Mouse (Mus musculus): ENCODE data around the gene Baiap2. TPM values are rescaled to one million over a fixed set of nuclear protein-coding genes. Genes with fewer than 3 reads are reported as not detected.

Gene Baiap2
- total RNA-seq, 2 experiments from 2014 or later = 4.4 to 12.0 TPM

DNA sequence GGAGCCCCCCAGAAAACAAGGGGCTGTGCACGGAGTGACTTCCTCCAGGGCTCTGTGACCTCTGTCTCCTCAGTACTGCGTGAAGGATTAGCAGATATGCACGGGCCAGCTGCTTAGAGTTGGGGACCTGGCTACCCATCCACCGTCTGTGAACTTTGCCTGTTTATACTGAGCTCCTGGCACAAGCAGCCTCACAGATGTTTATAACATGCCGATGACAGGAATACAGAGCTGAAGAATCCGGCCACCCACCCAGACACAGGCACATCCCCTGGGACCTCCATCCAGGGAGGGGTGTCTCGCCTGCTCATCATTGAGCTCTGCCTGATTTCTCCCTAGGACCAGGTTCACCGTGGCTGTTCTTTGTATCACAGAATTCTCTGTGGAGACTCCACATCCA is 89.5 kb downstream of the Baiap2 start:
- DNase-seq = no peak
- intact Hi-C loops (cut with DNase I) = no loop called here

DNA sequence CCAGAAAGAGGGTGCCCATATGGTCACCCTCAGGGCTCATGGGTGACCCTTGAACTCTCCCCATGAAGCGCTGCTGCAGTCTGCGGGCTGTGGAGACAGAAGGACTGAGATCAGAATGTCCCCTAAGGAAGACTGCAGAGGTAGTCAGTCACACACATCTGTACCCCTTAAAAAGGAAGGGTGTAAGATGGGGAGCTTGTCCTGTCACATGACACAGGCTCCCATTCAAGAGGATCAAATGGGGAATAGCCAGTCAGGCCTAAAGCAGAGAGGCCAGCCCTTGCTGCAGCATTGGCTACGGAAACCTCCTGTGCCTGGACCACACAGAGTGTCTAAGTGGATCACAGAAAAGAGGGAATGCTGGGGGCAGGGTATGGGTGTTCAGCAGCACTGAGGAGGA is 90.9 kb downstream of the Baiap2 start:
- intact Hi-C loops (cut with DNase I) = no loop called here
- no peak for DNase-seq

DNA sequence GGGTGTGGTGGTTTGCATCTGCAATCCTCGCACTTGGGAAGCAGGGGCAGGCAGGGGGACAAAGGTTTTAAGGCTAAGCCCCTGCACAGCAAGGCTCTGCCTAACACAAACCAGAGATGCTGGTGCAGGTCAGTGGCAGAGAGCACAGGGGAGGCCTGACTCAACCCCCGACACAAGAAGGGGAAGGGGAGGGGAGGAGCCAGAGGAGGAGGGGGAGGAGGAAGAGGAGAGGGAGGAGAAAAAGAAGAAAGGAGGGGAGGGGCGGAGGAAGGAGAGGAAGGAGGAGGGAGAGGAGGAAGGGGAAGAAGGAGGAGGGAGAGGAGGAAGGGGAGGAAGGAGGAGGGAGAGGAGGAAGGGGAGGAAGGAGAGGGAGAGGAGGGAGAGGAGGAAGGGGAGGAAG is 91.7 kb downstream of the Baiap2 start:
- intact Hi-C loops (cut with DNase I) = no loop called here
- no peak for DNase-seq

DNA sequence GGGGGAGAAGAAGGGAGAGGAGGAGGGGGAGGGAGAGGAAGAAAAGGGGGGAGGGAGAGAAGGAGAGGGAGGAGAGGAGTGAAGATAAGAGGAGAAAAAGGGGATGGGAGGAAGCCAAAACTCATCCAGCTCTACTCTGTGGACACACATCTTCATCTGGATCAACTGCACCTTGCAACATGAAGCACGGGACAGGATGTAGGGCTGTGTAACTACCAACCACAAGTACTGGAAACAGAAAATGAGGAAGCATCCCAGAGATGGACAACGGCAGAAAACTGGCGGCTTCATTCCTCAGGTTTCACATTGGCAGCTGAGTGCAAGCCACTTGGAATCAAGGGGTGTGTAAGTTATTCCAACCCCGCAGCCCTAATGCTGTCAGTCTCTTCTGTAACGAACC is 92.2 kb downstream of the Baiap2 start:
- no peak for DNase-seq
- intact Hi-C loops (cut with DNase I) = no loop called here

DNA sequence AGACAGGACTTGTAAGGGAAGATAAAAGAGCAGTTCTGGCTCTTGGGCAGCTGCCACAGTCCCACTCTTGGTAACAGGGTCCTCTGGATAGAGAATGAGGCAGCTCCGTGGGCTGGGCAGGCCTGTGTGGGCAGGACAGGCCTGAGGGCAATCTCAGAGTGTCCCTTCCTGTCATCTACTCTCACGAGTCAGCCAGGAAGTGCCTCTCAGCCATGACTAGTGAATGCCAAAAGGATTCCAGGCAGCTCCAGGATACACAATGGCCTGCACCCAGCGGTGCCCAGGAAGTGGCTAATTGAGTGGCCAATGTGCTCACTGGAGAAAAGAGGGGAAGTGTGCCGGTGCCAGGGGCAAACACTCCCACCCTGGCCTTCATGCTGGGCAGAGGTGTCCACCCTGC is 97.0 kb downstream of the Baiap2 start:
- intact Hi-C loops (cut with DNase I) = no loop called here
- peak in 1 of 2 experiments; percentile 33 for DNase-seq

DNA sequence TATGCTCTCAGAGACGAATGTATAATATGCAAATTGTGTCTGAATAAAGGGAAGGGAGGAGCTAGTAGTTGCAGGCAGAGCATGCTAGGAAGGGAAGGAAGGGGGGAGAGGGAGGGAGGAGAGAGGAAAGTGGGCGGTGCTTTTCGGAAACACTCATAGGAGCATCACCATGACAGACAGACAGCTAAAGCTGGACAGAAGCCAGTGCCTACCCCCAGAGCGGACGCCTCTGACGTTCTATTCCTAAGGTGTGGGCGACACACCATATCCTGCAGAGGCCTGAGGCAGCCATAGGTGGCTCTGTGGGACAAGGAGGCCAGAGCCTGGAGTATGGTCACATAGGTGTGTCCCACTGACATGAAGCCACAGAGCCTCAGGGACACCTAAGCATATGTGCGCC is 97.9 kb downstream of the Baiap2 start:
- DNase-seq = no peak
- intact Hi-C loops (cut with DNase I) = no loop called here

DNA sequence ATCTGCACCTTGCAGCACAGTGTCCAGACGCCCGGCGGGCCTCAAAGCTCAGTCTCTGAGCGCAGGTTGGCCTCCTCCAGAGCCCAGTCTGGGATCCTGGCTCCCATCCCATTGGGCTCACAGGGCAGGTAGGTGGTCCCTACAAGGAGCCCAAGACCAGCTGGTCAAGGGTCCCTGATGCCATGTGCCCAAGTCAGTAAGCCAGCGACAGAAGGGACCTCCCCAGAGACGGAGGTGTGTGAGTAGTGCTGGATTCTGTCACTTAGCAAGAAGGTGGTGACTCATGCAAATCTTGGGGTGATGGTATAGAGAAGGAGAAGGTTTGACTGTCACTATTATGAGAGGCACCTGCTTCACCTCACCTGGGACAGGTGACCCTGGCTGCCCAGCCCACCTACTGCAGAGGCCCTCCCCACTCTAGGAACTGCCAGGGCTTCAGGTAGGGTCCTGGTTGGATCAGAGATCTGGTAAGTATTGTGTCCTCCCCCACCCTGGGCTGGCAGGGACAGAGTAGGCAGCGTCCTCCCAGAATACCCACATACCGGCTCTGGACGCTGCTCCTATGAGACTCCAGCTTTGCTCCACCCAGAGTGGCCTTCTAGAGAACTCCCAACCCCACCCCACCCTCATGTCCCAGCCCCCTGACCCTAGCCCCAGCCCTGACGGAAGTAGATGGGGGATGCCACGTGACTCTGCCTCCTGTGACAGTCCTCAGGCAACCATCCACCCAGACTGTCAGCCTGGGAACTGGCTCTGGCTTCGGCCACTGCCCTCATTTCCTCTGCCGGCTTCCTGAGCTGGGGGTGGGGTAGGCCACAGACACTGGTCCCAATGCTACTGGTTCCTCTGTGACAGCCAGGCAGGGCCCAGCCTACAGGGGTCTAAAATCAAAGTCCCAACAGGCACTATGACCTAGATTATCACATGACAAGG is 98.9 kb downstream of the Baiap2 start:
- intact Hi-C loops (cut with DNase I) = no loop called here
- DNase-seq = peak; percentile 76 to 77

DNA sequence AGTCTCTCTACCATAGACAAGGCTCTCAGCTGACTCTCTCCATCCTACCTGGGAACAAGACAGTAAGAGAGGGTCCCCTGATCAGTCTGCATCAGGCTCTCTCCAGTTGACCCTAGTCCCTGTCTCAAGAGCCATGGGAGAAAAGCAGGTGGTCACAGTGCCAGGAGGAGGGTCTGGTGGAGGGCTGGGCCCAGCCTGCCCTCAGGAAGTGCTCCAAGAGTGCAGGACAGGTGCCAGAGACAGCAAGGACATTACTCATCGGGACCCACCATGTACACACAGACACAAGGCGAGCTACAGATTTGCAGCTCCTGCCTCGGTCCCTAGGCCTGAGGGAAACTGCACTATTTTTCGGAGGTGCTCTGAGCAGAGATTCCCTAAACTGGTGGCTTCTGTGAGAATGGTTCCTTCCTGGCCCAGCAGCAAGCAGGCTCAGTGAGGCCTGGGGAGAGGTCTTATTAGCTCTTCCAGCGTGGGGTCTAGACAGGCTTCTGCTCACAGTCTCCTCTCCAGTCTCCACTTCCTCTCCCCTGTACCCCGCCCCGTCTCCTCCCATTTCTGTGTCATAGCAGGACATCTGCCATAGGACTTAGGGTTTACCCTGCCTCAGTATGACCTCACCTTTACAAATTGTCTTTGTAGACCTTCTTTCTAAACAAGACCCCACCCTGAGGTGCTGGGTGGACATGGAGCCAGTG is 99.7 kb downstream of the Baiap2 start:
- DNase-seq = peak in 1 of 2 experiments; percentile 28
- intact Hi-C loops (cut with DNase I) = no loop called here

DNA sequence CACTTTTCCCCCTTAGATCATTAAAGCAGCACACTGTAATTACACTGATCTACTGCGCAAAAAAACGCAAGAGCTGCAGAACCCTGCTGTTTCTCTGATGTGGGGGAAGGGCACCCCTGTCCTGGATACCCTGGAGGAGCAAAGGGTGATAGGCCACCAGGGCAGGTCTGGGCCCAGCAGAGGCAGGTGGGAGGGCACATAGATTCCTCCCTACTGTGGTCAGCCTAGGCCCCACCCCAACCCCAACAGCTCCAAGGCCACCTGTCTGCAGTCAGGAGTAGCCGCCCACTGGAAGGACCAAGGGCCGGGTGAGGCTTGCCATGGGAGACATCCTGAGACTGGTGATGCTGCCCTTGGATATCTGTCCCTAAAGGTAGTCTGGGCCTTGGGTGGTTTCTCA is 102.8 kb downstream of the Baiap2 start:
- DNase-seq = no peak
- intact Hi-C loops (cut with DNase I) = no loop called here

DNA sequence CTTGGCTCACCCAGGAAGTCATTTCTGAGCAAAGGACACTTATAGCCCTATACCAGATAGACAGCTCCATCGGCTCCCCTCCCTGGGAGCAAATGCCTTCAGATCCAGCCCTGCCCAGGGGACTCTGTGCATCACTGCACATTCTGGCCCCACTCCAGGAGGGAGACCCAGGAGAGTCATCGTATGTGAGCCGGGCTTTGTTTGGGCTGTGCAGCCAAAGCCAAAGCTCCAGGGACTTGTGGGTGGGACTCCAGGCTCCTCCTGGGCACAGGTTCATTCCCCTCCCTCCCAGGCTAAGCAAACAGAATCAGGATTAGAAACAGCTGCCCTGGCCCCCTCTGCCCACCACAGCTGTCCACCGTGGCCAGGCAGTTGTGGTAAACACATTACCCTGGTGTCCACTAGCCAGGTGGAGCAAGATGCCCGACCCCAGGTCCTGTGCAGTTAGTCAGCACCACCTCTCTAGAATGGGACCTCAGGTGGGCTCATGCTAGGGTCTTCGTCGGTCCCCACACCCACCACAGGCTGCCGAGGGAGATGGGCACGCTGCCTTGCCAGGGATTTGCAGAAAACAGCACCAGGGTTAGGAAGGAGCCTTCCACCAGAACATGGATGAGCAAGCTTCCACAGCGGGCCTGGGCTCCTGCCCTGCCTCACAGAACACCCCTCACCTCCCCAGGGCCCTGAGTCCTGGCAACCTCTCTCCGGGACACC is 103.4 kb downstream of the Baiap2 start:
- DNase-seq = no peak
- intact Hi-C loops (cut with DNase I) = no loop called here

DNA sequence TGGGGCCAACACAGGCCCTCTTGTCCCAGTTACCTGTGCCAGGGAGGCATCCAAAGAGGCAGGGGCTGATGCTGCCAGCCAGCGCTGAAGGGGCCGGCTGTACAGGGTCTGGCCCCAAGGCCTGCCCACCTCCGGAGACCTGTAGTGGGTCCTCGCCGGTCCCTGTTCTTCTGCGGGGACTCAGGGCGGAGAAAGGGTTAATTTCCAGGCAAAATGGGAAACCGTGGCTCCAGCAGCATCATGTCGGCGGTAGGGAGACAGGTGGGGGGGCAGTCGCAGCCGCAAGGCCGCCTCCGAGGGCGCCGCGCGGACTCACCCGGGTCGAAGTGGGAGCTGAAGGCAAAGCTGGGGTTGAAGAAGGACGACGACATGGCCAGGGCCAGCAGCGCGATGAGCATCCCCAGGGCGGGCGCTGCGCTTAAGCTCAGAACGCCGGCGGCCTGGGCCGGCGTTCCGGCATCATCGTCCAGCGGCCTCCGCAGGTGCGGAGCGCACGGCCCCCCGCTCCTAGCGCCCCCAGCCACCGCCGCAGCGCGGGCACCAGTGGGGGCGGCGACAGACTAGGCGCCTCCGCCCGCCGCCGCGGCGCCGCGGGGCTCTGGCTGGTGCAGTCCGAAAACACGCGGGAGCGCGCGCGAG is 104.1 kb downstream of the Baiap2 start, which contains the start of gene Aatk:
Aatk (minus strand) TSS at position 615 of the 639 bp plus-strand sequence.
- DNase-seq = peak in 1 of 2 experiments; percentile 42
- intact Hi-C loops (cut with DNase I) = no loop called here

DNA sequence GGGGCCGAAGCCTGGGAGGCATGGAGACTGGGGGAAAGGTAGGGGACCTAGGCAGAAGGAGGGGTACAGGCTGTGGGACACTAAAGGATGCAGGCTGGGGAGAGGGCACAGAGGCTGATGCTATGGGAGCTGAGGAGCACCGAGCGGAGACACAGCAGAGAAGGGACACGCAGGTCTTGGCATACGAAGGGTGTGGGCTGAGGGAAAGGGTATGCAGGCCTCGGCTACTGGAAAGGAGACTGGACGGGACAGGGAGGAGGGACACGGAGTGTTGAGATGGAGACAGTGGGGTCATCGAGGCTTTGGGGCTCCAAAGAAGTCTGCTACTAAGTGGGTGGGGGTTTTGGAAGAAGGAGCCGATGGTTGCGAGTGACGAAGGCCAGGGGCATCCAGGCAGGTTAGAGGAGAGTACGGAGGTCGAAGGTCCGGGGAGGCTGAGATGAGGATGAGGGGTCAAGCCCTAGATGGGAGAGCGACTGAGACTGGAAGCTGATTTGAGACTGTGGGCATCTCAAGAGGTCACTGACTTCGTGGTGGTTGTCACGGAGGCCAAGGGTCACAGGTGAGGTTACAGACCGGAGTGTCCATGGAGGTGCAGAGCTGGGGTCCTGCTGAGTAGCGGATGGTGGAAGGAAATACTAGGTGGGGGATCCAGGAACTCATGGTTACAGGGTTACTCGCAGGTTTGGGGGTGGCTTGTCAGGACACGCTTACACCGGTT is 105.1 kb downstream of the Baiap2 start:
- intact Hi-C loops (cut with DNase I) = no loop called here
- DNase-seq = no peak

DNA sequence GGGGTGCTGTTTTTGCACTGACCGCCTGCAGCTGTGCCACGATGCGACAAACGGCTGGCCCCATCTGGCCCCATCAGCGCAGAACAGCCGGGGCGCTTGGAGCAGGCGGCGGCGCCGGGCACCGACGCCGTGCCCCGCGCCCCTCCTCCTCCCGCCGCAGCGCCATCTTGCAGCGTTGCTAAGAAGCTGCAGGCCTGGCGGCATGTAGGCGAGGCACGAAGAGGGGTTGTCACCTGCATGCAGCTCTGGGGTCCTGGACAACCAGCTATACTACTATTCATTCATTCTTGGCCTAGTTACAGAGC is 105.6 kb downstream of the Baiap2 start:
- DNase-seq = no peak
- intact Hi-C loops (cut with DNase I) = no loop called here

DNA sequence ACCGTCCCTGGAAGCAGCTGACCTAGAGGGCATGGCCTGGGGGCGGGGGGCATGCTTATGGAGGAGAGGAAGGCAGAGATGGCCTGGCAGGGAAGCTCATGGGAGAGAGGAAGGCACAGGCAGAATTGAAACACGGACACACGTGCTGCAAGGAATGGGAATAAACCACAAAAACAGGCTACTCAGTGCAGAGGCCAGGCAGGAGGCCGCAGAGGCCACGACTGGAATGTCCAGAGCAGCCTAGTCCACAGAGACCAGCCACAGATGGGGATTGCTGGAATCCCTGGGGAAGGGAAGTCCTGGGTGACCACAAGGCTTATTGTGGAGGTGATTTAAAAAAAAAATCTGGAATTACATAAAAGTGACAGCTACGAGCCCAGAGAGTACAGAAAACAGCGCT is 106.5 kb downstream of the Baiap2 start:
- DNase-seq = no peak
- intact Hi-C loops (cut with DNase I) = no loop called here

DNA sequence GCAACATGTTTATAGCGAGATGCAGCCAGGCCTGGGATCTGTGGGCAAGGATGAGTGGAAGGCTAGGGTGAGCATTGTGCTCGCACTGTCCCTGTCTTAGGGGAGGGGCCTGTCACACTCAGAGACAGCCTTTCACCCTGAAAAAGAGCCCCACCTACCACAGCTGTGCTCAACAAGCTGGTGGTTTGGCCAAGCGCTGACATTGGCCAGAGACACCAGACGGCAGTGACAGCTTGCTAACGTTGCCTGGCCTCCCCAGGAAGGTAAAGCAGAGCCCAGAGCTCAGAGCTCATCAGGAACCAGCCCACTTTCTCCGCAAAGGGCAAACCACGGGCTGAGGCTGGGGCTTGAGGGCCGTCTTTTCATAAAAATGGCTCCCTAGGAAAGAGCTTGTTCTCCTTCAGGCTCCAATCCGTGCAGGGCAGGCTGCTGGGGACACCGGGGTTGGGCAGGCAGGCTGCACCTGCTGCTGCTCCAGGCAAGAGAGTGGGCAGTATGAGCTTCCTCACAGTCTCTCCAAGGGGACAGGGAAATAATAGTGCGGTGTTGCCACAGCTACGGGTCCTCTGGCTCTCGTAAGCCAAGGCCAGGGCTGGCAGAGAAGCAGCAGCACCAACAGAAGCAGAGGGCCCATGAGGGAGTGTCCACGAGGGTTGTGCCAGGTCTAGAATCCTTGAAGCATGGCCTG is 108.7 kb downstream of the Baiap2 start:
- intact Hi-C loops (cut with DNase I) = no loop called here
- no peak for DNase-seq

DNA sequence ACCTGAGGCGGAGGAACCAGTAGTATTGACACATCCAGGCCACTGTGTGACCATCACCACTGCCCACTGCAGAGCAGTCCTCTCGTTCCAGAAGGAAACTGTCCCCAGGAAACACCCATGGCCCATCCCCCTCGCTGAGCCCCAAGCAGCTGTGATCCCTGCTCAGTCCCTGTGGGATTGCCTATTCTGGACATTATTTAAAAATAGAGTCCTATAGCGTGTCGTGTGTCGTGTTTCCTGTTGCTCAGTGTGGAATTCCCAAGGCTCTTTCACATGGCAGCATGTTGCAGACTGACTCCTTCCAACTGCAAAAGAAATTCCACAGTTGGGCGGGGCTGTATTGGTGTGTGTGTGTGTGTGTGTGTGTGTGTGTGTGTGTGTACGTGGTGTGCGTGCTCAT is 109.7 kb downstream of the Baiap2 start:
- DNase-seq = no peak
- intact Hi-C loops (cut with DNase I) = no loop called here

DNA sequence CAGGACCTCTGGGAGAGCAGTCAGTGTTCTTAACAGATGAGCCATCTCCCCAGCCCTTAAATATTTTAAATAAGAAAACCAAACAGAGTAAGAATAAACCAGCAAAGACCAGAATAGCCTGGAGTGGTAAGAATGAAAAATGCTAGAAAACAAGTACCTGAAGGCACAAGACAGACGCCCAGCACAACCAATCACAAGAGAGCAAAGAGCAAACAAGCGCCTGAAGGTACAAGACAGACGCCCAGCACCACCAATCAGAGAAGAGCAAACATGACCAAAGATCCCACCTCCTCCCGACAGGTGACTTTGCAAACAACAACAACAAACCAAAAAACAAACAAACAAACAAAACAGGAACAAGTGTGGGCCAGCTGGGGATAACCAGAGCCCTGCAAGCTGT is 111.3 kb downstream of the Baiap2 start:
- no peak for DNase-seq
- intact Hi-C loops (cut with DNase I) = no loop called here

DNA sequence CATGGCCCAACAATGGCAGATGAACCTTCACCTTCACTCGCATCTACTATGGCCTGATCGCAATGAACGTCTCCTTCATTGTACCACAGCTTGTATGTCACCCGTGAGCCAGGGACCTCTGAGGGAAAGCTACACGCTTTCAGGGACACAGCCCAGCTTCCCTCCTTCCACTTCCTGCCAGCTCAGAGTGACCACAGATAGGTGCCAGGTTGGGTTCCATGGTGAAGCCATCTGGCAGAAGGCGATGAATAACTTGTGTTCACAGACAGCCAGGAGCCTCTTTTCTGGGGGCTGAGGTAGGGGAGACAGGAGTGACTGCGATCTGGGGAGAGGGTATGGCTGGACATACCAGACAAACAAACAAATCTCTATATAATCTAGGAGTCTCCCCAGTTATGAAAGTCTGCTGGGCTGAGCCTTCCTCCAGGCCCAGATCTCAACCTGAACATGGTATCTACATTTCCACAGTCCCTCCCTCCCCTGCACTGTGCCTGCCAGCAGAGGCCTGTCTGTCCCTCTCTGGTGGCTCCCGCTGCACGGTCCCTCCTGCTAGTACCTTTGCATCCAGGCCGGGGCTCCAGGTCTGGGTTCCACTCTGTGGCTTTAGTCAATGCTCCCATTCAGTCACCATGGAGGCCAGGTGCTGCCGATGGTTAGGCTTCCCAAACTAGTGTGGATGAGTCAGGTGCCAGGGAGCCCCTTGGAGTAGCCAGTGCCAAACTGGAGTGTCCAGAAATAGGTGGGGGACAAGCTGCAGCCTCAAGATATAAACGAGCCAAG is 113.6 kb downstream of the Baiap2 start:
- intact Hi-C loops (cut with DNase I) = no loop called here
- no peak for DNase-seq

Measured in heart, postnatal 36 days (tissue).